Comparison of ENCODE assay signal across 14 mouse cellular contexts in genomic region chr4:129297724-129298123, GRCm38 (mm10). TPM values are rescaled to one million over a fixed set of nuclear protein-coding genes. Genes with fewer than 3 reads are reported as not detected.
A peak's percentile ranks its signal among the peaks of the same experiment; 100 is the strongest.
DNase-seq lines count a peak whose midpoint lies in the region; ATAC-seq lines count a peak whose summit lies in the region.
"Had no signal": no experiment of that assay in that cellular context is flagged by ENCODE, and none has a peak within 500 bp of the region (broad histone marks: within the 10 kb centered on the region; RNA-seq: fewer than 3 reads in every experiment).

No protein-coding gene starts in this region.

- H3K27ac ChIP-seq in heart, embryonic 16.5 days (ENCODE audit: low read length), result peak overlapping the region; percentile 25; the same call in 1 of the 2 replicates
- H3K27ac ChIP-seq in kidney, embryonic 15.5 days, result no peak overlapping the region
- H3K27ac ChIP-seq: heart, embryonic 10.5 days; hindbrain, embryonic 15.5 days; kidney, postnatal 0 days; midbrain, embryonic 15.5 days; neural tube, embryonic 13.5 days had no signal

- H3K4me3 ChIP-seq in heart, embryonic 16.5 days (ENCODE audit: low read length), result no peak overlapping the region
- H3K4me3 ChIP-seq in kidney, embryonic 15.5 days (replicated peaks), result no peak overlapping the region
- H3K4me3 ChIP-seq: heart, embryonic 10.5 days; hindbrain, embryonic 15.5 days; midbrain, embryonic 15.5 days; neural tube, embryonic 13.5 days had no signal

- H3K4me1 ChIP-seq in heart, embryonic 16.5 days (ENCODE audit: control insufficient read depth, insufficient read depth, low read length), result peaks cover 15% of the 10 kb centered on the region
- H3K4me1 ChIP-seq in kidney, embryonic 15.5 days, result peaks cover 17% of the 10 kb centered on the region
- H3K4me1 ChIP-seq: midbrain, embryonic 15.5 days had no signal

- no peak overlapping the region for H3K9ac ChIP-seq in heart, embryonic 16.5 days (ENCODE audit: low read length)
- H3K9ac ChIP-seq in kidney, embryonic 15.5 days, result no peak overlapping the region
- H3K9ac ChIP-seq: hindbrain, embryonic 15.5 days; midbrain, embryonic 15.5 days; neural tube, embryonic 13.5 days had no signal

- no peak for ATAC-seq in heart, embryonic 16.5 days (replicated peaks; ENCODE audit: extremely low read depth, insufficient read depth, low FRiP score)
- ATAC-seq in kidney, embryonic 15.5 days (replicated peaks; ENCODE audit: low FRiP score), result no peak
- ATAC-seq in megakaryocyte-erythroid progenitor cell, adult 5-6 weeks (replicated peaks; ENCODE audit: low FRiP score, low TSS enrichment, poor library complexity, severe bottlenecking), result no peak
- ATAC-seq: midbrain, embryonic 15.5 days had no signal

- intact Hi-C loops in left cerebral cortex, postnatal 25 days (cut with DNase I), result loop anchor here (5.0 kb wide), 1 partner anchor 145 kb away; the partner anchor contains the start of gene Zbtb8b

- H3K27me3 ChIP-seq in heart, embryonic 16.5 days (ENCODE audit: control insufficient read depth, insufficient read depth, low read length), result no peaks in the 10 kb centered on the region
- no peaks in the 10 kb centered on the region for H3K27me3 ChIP-seq in kidney, embryonic 15.5 days
- H3K27me3 ChIP-seq: hindbrain, embryonic 15.5 days; midbrain, embryonic 15.5 days; neural tube, embryonic 13.5 days had no signal

- H3K9me3 ChIP-seq in heart, embryonic 16.5 days (replicated peaks; ENCODE audit: control insufficient read depth, low read length), result no peaks in the 10 kb centered on the region
- peaks cover 4% of the 10 kb centered on the region; the same call in 1 of the 2 replicates for H3K9me3 ChIP-seq in kidney, embryonic 15.5 days (replicated peaks)
- H3K9me3 ChIP-seq: heart, embryonic 10.5 days; hindbrain, embryonic 15.5 days; midbrain, embryonic 15.5 days; neural tube, embryonic 13.5 days had no signal

- no peak overlapping the region for H3K4me2 ChIP-seq in heart, embryonic 16.5 days (ENCODE audit: low read depth, low read length)
- no peak overlapping the region for H3K4me2 ChIP-seq in kidney, embryonic 15.5 days
- H3K4me2 ChIP-seq: hindbrain, embryonic 15.5 days; midbrain, embryonic 15.5 days; neural tube, embryonic 13.5 days had no signal

- no peak for DNase-seq in heart, postnatal 4 days
- DNase-seq in right cerebral cortex, adult 2 months (ENCODE audit: low spot score in 2 of 2), result peak; percentile 55 to 67
- DNase-seq in right cerebral cortex, postnatal 4 days, result no peak
- peak; percentile 23 to 85 for DNase-seq in left cerebral cortex, postnatal 25 days (ENCODE audit: low spot score in 2 of 2)
- peak; percentile 78 for DNase-seq in telencephalon, adult 2 months (ENCODE audit: low read depth, low spot score)
- DNase-seq: thymus, adult 2 months had no signal

- 30% methylated on average over 4 of the region's 4 CpGs for WGBS in heart, embryonic 16.5 days
- 88% methylated on average over 4 of the region's 4 CpGs for WGBS in kidney, embryonic 15.5 days

- no peaks in the 10 kb centered on the region for H3K36me3 ChIP-seq in heart, embryonic 16.5 days (ENCODE audit: control insufficient read depth, insufficient read depth)
- no peaks in the 10 kb centered on the region; the same call in 1 of the 2 replicates for H3K36me3 ChIP-seq in kidney, embryonic 15.5 days
- H3K36me3 ChIP-seq: heart, embryonic 10.5 days; hindbrain, embryonic 15.5 days; midbrain, embryonic 15.5 days; neural tube, embryonic 13.5 days had no signal

RNA-seq across cellular contexts. Expression of gene Sync, which starts 10.3 kb away (rescaled TPM):
- polyA plus RNA-seq in heart, embryonic 16.5 days (2015; fragmentation: Nextera tagmentation; extraction: Ambion mirVana), result 1.8 and 1.9 TPM in 2 replicates
- 1 to 10 TPM; 8.7 to 9.5 TPM for total RNA-seq in heart, postnatal 4 days (2021)
- 1 to 10 TPM; 1.4 to 1.6 TPM for total RNA-seq in left cerebral cortex, postnatal 25 days (2021)
- polyA plus RNA-seq in kidney, embryonic 15.5 days (2015; fragmentation: Nextera tagmentation; extraction: Ambion mirVana), result 1.1 and 1.6 TPM in 2 replicates
- not detected in 2 replicates for total RNA-seq in megakaryocyte-erythroid progenitor cell, adult 5-6 weeks (2014; fragmentation: Nextera tagmentation)
- not detected in 2 replicates for total RNA-seq in megakaryocyte-erythroid progenitor cell, adult 5-6 weeks (2017)

RNA-seq across cellular contexts. Expression of gene C77080, which starts 36.5 kb away (rescaled TPM):
- polyA plus RNA-seq in heart, embryonic 16.5 days (2015; fragmentation: Nextera tagmentation; extraction: Ambion mirVana), result 2.2 and 2.3 TPM in 2 replicates
- total RNA-seq in heart, postnatal 4 days (2021), result 1 to 10 TPM; 6.5 to 8.6 TPM
- 10 to 100 TPM; 19.5 to 28.2 TPM for total RNA-seq in left cerebral cortex, postnatal 25 days (2021)
- polyA plus RNA-seq in kidney, embryonic 15.5 days (2015; fragmentation: Nextera tagmentation; extraction: Ambion mirVana), result 8.3 and 9.1 TPM in 2 replicates
- total RNA-seq in megakaryocyte-erythroid progenitor cell, adult 5-6 weeks (2014; fragmentation: Nextera tagmentation), result 0.20 and 0.45 TPM in 2 replicates
- 0.11 TPM in 1 of 2 replicates, not detected in the other for total RNA-seq in megakaryocyte-erythroid progenitor cell, adult 5-6 weeks (2017)

RNA-seq across cellular contexts. Expression of gene Rbbp4, which starts 37.4 kb away (rescaled TPM):
- 259 and 291 TPM in 2 replicates for polyA plus RNA-seq in heart, embryonic 16.5 days (2015; fragmentation: Nextera tagmentation; extraction: Ambion mirVana)
- total RNA-seq in heart, postnatal 4 days (2021), result 100 to 1,000 TPM; 195 to 199 TPM
- 100 to 1,000 TPM; 121 to 127 TPM for total RNA-seq in left cerebral cortex, postnatal 25 days (2021)
- 430 and 490 TPM in 2 replicates for polyA plus RNA-seq in kidney, embryonic 15.5 days (2015; fragmentation: Nextera tagmentation; extraction: Ambion mirVana)
- 128 and 189 TPM in 2 replicates for total RNA-seq in megakaryocyte-erythroid progenitor cell, adult 5-6 weeks (2014; fragmentation: Nextera tagmentation)
- total RNA-seq in megakaryocyte-erythroid progenitor cell, adult 5-6 weeks (2017), result 92.8 and 105 TPM in 2 replicates

RNA-seq across cellular contexts. Expression of gene Zbtb8os, which starts 37.8 kb away (rescaled TPM):
- 36.9 and 41.7 TPM in 2 replicates for polyA plus RNA-seq in heart, embryonic 16.5 days (2015; fragmentation: Nextera tagmentation; extraction: Ambion mirVana)
- total RNA-seq in heart, postnatal 4 days (2021), result 10 to 100 TPM; 20.6 to 22.2 TPM
- total RNA-seq in left cerebral cortex, postnatal 25 days (2021), result 10 to 100 TPM; 23.8 to 26.4 TPM
- polyA plus RNA-seq in kidney, embryonic 15.5 days (2015; fragmentation: Nextera tagmentation; extraction: Ambion mirVana), result 46.9 and 47.5 TPM in 2 replicates
- 26.6 and 41.9 TPM in 2 replicates for total RNA-seq in megakaryocyte-erythroid progenitor cell, adult 5-6 weeks (2014; fragmentation: Nextera tagmentation)
- 52.6 and 60.8 TPM in 2 replicates for total RNA-seq in megakaryocyte-erythroid progenitor cell, adult 5-6 weeks (2017)

Comparison
In these comparisons a context has a peak if more than half of its experiments do, and no peak if none do; other contexts are left out.
1. DNase-seq: peak in right cerebral cortex, adult 2 months (2 of 2), left cerebral cortex, postnatal 25 days (2 of 2) and telencephalon, adult 2 months (single experiment); none in heart, postnatal 4 days (single experiment) and right cerebral cortex, postnatal 4 days (single experiment).
2. RNA of gene C77080, which starts 36.5 kb away (total RNA-seq): 19.5 to 28.2 TPM in left cerebral cortex, postnatal 25 days and 6.5 to 8.6 TPM in heart, postnatal 4 days; 0.11 to 0.45 TPM in megakaryocyte-erythroid progenitor cell, adult 5-6 weeks; every median in the first group is over 4 times any median in the second.